Mouse (Mus musculus): ENCODE data around the gene Gm47959. TPM values are rescaled to one million over a fixed set of nuclear protein-coding genes. Genes with fewer than 3 reads are reported as not detected.
A peak's percentile ranks its signal among the peaks of the same experiment; 100 is the strongest.
"Not testable (repeated sequence)": the region's sequence is repeated elsewhere in the genome, so short reads cannot be mapped to it uniquely, and the experiment has no call there.

The Gm47959 gene
- polyA plus RNA-seq (2016; fragmentation: Nextera tagmentation; extraction: Ambion mirVana), result not detected in 2 replicates

GRCm38 (mm10) chr1:83000306-83000705 is at the start of gene Gm47959:
Gene Gm47959, plus strand, starts transcription at chr1:83000548.
- 90% methylated on average over 9 of the region's 9 CpGs for WGBS
- not testable (repeated sequence) for H3K4me3 ChIP-seq; H3K9me3 ChIP-seq; DNase-seq (ENCODE audit: low spot score); H3K27me3 ChIP-seq (replicated peaks; ENCODE audit: low read depth, poor library complexity, severe bottlenecking); H3K36me3 ChIP-seq (replicated peaks); H3K27ac ChIP-seq (replicated peaks); H3K4me1 ChIP-seq

GRCm38 (mm10) chr1:82955913-82956312 is 44.4 kb upstream of the Gm47959 start, which contains the start of gene Gm7544:
Gene Gm7544, minus strand, starts transcription at chr1:82956013.
- H3K27me3 ChIP-seq (replicated peaks; ENCODE audit: low read depth, poor library complexity, severe bottlenecking); H3K4me3 ChIP-seq; H3K9me3 ChIP-seq; H3K27ac ChIP-seq (replicated peaks); H3K36me3 ChIP-seq (replicated peaks); DNase-seq (ENCODE audit: low spot score); H3K4me1 ChIP-seq: not testable (repeated sequence)

GRCm38 (mm10) chr1:82959870-82960385 is 40.4 kb upstream of the Gm47959 start, which contains the start of gene Gm47955:
Gene Gm47955, plus strand, starts transcription at chr1:82960286.
- Histone ChIP-seq H3K4me1 (no peaks in the 10 kb centered on the region), H3K27me3 (replicated peaks; ENCODE audit: low read depth, poor library complexity, severe bottlenecking) (no peaks in the 10 kb centered on the region), H3K27ac (replicated peaks) (no peak within 1 kb of the TSS), H3K9me3 (no peaks in the 10 kb centered on the region), H3K36me3 (replicated peaks) (no peaks in the 10 kb centered on the region), H3K4me3 (no peak within 1 kb of the TSS)
- 91% methylated on average over 11 of the region's 11 CpGs for WGBS
- DNase-seq (ENCODE audit: low spot score), result no peak

- WGBS, result 73% methylated on average over 3 of the region's 3 CpGs
- Histone ChIP-seq H3K27me3 (replicated peaks; ENCODE audit: low read depth, poor library complexity, severe bottlenecking) (no peaks in the 10 kb centered on the region), H3K4me1 (no peaks in the 10 kb centered on the region), H3K27ac (replicated peaks) (no peak overlapping the region), H3K36me3 (replicated peaks) (no peaks in the 10 kb centered on the region), H3K4me3 (no peak overlapping the region), H3K9me3 (no peaks in the 10 kb centered on the region)
- no peak for DNase-seq (ENCODE audit: low spot score)
These were observed 33.9 kb upstream of the Gm47959 start for GRCm38 (mm10) chr1:82966413-82966812.

GRCm38 (mm10) chr1:82972046-82972445 is 28.3 kb upstream of the Gm47959 start:
- Histone ChIP-seq H3K36me3 (replicated peaks) (no peaks in the 10 kb centered on the region), H3K9me3 (no peaks in the 10 kb centered on the region), H3K27ac (replicated peaks) (no peak overlapping the region), H3K4me1 (no peaks in the 10 kb centered on the region), H3K4me3 (no peak overlapping the region), H3K27me3 (replicated peaks; ENCODE audit: low read depth, poor library complexity, severe bottlenecking) (no peaks in the 10 kb centered on the region)
- WGBS, result 52% methylated on average over 4 of the region's 4 CpGs
- DNase-seq (ENCODE audit: low spot score), result peak; percentile 14

GRCm38 (mm10) chr1:82973244-82973643 is 27.1 kb upstream of the Gm47959 start:
- 95% methylated on average over 1 of the region's 1 CpGs for WGBS
- no peak for DNase-seq (ENCODE audit: low spot score)
- Histone ChIP-seq H3K9me3 (no peaks in the 10 kb centered on the region), H3K27me3 (replicated peaks; ENCODE audit: low read depth, poor library complexity, severe bottlenecking) (no peaks in the 10 kb centered on the region), H3K4me1 (no peaks in the 10 kb centered on the region), H3K4me3 (no peak overlapping the region), H3K36me3 (replicated peaks) (no peaks in the 10 kb centered on the region), H3K27ac (replicated peaks) (no peak overlapping the region)

- no peak for DNase-seq (ENCODE audit: low spot score)
- H3K27me3 ChIP-seq (replicated peaks; ENCODE audit: low read depth, poor library complexity, severe bottlenecking), result no peaks in the 10 kb centered on the region
- H3K4me1 ChIP-seq, result no peaks in the 10 kb centered on the region
- no peaks in the 10 kb centered on the region for H3K36me3 ChIP-seq (replicated peaks)
- H3K27ac ChIP-seq (replicated peaks), result no peak overlapping the region
- no peaks in the 10 kb centered on the region for H3K9me3 ChIP-seq
- 82% methylated on average over 6 of the region's 6 CpGs for WGBS
- H3K4me3 ChIP-seq, result no peak overlapping the region
These were observed 26.4 kb upstream of the Gm47959 start for GRCm38 (mm10) chr1:82973901-82974300.

- no peak overlapping the region for H3K4me3 ChIP-seq
- no peaks in the 10 kb centered on the region for H3K27me3 ChIP-seq (replicated peaks; ENCODE audit: low read depth, poor library complexity, severe bottlenecking)
- no peak for DNase-seq (ENCODE audit: low spot score)
- WGBS, result 90% methylated on average over 9 of the region's 9 CpGs
- no peaks in the 10 kb centered on the region for H3K36me3 ChIP-seq (replicated peaks)
- no peaks in the 10 kb centered on the region for H3K9me3 ChIP-seq
- no peak overlapping the region for H3K27ac ChIP-seq (replicated peaks)
- no peaks in the 10 kb centered on the region for H3K4me1 ChIP-seq
These were observed 26.0 kb upstream of the Gm47959 start for GRCm38 (mm10) chr1:82974342-82974741.

GRCm38 (mm10) chr1:82975750-82976149 is 24.6 kb upstream of the Gm47959 start:
- no peaks in the 10 kb centered on the region for H3K9me3 ChIP-seq
- H3K27me3 ChIP-seq (replicated peaks; ENCODE audit: low read depth, poor library complexity, severe bottlenecking), result no peaks in the 10 kb centered on the region
- no peaks in the 10 kb centered on the region for H3K4me1 ChIP-seq
- H3K36me3 ChIP-seq (replicated peaks), result no peaks in the 10 kb centered on the region
- DNase-seq (ENCODE audit: low spot score), result no peak
- no peak overlapping the region for H3K27ac ChIP-seq (replicated peaks)
- no peak overlapping the region for H3K4me3 ChIP-seq
- 76% methylated on average over 5 of the region's 5 CpGs for WGBS

- H3K36me3 ChIP-seq (replicated peaks), result no peaks in the 10 kb centered on the region
- no peak for DNase-seq (ENCODE audit: low spot score)
- no peaks in the 10 kb centered on the region for H3K9me3 ChIP-seq
- H3K4me3 ChIP-seq, result no peak overlapping the region
- no peaks in the 10 kb centered on the region for H3K4me1 ChIP-seq
- no peak overlapping the region for H3K27ac ChIP-seq (replicated peaks)
- H3K27me3 ChIP-seq (replicated peaks; ENCODE audit: low read depth, poor library complexity, severe bottlenecking), result no peaks in the 10 kb centered on the region
These were observed 22.5 kb upstream of the Gm47959 start for GRCm38 (mm10) chr1:82977840-82978239.

GRCm38 (mm10) chr1:82986738-82987137 is 13.6 kb upstream of the Gm47959 start:
- no peak overlapping the region for H3K4me3 ChIP-seq
- no peaks in the 10 kb centered on the region for H3K4me1 ChIP-seq
- no peak overlapping the region for H3K27ac ChIP-seq (replicated peaks)
- no peaks in the 10 kb centered on the region for H3K36me3 ChIP-seq (replicated peaks)
- 91% methylated on average over 6 of the region's 6 CpGs for WGBS
- peaks cover 7% of the 10 kb centered on the region for H3K9me3 ChIP-seq
- no peak for DNase-seq (ENCODE audit: low spot score)
- no peaks in the 10 kb centered on the region for H3K27me3 ChIP-seq (replicated peaks; ENCODE audit: low read depth, poor library complexity, severe bottlenecking)

- Histone ChIP-seq H3K27ac (replicated peaks) (no peak overlapping the region), H3K4me3 (no peak overlapping the region), H3K4me1 (no peaks in the 10 kb centered on the region), H3K9me3 (peaks cover 7% of the 10 kb centered on the region), H3K36me3 (replicated peaks) (no peaks in the 10 kb centered on the region), H3K27me3 (replicated peaks; ENCODE audit: low read depth, poor library complexity, severe bottlenecking) (no peaks in the 10 kb centered on the region)
- peak; percentile 10 for DNase-seq (ENCODE audit: low spot score)
- 35% methylated on average over 4 of the region's 4 CpGs for whole genome bisulfite sequencing
These were observed 12.7 kb upstream of the Gm47959 start for GRCm38 (mm10) chr1:82987530-82988198.

GRCm38 (mm10) chr1:82991062-82991461 is 9.3 kb upstream of the Gm47959 start:
- no peak overlapping the region for H3K4me3 ChIP-seq
- no peaks in the 10 kb centered on the region for H3K36me3 ChIP-seq (replicated peaks)
- no peaks in the 10 kb centered on the region for H3K4me1 ChIP-seq
- H3K27ac ChIP-seq (replicated peaks), result no peak overlapping the region
- no peaks in the 10 kb centered on the region for H3K9me3 ChIP-seq
- no peak for DNase-seq (ENCODE audit: low spot score)
- WGBS, result 82% methylated on average over 4 of the region's 4 CpGs
- H3K27me3 ChIP-seq (replicated peaks; ENCODE audit: low read depth, poor library complexity, severe bottlenecking), result no peaks in the 10 kb centered on the region
